Mouse (Mus musculus) adrenal gland, postnatal 4 days (tissue): ENCODE measurements around the gene Dpf3. TPM values are rescaled to one million over a fixed set of nuclear protein-coding genes. Genes with fewer than 3 reads are reported as not detected.
A peak's percentile ranks its signal among the peaks of the same experiment; 100 is the strongest.

Experiments
- DNase-seq, 2 experiments: peaks; one replicate each; pipeline ENCODE4 v3.0.0; 2021 to 2022; ENCODE audit warnings: low spot score in 2 of 2, mixed read lengths in 2 of 2
- total RNA-seq, 2 experiments: library from RNA; stranded (reverse); gene quantifications; 2 replicates each; pipeline ENCODE4 v1.2.3; 2021

Dpf3 gene
- total RNA-seq, 2 experiments from 2014 or later, result 9.4 to 10.5 TPM

DNA sequence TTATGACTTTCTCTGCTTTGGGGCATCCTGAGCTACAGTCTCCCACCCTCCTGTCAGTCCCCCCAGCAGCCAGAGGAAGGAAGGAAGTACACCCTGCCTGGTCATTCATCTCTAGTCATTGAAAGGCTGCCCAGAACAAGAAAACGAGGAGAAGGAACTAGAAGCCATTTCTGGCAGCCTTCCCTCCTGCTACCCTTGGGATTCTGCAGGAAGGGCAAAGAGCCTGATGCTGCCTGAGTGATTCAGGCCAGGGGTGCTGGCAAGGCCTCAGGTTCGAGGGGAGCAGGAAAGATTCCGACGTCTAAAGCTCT lies 144.7 kb downstream of the Dpf3 start:
- no peak for DNase-seq

DNA sequence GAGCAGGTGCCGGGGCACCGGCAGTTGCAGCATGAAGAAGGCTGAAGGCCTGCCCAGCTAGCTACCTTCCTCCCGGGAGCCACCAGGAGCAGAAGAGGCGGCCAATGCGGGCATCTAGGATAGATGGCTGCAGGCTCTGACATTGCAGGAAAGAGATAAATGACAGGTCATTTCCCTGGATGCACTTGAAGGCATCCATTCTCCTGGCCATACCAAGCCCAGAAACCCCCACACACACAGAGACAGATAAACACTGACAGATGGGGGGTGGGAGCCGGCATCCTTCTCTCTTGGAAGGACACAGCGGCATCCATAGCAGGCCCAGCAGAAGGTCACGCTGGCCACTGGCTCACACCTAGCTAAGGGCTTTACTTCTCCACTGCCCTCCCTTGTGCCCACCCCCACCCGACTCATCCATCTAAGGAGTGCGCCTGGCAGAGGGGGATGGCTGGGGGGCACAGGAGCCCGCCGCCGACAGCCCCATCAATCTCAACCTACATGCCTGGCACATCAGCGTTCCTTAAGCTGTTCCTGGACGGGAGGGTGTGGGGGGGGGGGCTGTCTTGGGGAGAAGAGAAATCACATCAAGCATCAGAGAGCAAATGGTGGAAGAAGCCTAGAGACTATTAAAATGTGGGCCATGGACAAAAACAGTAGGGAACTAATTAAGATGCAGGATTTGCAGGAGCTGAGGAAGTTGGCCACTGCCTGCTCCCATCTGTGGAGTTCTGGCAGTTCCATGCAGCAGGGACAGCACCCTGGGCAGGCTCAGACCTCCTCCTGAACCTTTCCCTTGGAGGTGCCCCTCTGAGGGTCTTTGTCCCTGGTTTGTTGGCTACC lies 145.3 kb downstream of the Dpf3 start:
- no peak for DNase-seq

DNA sequence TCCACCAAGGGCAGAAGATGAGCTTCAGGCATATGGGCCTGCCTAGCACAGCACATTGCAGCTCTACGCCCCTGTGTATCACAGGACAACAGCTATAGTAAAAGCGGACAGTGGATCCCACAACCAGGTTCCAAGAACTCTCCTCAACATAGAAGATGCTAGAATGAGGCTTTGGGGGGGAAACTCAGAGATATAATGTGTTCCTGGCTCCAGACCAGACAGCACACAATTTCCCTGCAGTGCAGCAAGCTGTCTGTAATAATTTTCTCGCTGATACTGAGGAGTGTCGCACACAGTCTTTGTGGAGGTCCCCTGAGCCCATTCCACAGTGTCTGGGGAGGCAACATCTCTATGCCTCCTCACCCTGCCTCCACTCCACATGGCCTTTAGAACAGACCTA lies 146.6 kb downstream of the Dpf3 start:
- no peak for DNase-seq

DNA sequence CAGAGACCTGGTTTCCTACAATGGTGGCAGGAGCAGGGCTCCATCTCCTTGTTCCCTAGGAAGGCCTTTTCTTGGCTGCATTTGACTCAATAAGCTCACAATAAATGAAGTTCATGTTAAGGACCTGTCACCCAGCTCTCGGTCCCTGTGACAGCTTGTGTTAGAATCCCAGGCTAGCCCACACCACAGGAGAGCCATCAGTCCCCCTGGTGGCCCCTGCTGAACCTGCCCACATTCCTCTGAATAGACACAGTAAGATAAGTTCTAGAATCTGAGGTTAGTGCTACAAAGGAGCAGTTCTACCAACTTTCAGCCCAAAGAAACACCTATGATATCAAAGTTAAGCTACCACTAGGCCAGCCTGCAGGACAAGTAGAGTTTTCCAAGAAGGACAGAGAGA lies 149.2 kb downstream of the Dpf3 start:
- no peak for DNase-seq

DNA sequence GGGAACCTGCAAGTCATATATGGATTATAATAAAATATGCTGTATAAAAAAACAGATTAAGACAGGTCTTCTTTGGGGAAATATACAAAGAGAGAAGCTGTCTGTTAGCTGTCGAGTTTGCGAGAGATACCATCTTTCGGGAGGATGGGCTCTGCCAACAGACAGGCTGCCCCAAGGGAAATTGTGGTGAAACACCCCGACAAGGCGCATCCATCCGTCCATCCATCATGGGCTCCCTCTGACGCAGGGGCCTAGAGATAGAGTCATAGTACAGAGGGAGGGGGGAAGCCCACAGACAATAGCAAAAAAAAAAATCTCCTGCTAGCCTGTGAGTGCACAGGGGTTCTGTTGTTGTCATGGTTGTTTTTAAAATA lies 149.8 kb downstream of the Dpf3 start:
- no peak for DNase-seq

DNA sequence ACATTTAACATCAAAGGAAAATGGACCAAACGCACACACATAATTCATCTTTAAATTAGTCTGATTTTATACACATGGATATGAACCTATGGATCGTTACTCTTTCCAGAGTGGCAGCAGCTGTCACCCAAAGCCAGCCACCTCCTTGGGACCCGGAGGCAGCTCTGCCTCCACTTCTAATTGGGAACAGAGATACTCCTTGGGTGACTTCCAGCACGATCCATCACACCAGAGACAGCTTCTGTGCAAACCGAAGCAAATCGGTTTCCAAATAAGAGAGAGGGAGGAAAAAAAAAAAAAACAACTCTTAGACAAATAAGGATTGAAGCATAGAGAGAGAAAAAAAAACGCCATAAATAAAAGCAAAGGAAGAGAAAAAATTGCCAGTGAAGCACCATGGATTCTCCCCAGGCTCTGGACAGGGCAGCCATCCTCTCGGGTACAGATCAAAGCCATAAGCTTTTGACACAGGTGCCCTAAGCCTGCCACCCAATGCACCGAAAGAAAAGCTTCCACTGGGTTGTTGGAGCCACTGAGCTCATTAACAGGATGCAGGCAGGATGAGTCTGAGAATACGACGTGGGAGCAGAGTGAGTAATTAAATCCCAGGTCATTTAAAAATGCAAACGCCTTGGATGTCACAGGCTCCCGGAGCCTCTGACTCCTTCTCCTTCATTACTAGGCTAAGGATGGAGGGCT lies 150.3 kb downstream of the Dpf3 start:
- DNase-seq, result no peak

DNA sequence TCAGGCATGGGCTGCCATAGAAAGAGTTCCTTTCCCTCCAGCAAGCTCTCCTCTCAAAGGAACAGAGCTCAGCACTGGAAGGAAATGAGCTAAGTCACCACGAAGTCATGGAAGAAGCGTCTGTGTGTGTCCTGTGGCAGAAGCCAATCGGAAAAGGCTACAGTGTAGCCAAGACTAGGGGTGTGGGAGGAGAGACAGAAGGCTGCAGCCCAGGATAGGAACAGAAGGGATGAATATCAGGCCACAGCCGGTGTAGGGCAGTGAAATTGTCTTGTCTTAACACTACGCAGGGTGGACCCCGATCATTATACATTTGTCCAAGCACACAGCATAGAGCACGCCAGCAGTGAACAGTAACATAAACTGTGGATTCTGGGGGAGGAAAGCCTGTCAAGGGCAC lies 157.5 kb downstream of the Dpf3 start:
- no peak for DNase-seq

DNA sequence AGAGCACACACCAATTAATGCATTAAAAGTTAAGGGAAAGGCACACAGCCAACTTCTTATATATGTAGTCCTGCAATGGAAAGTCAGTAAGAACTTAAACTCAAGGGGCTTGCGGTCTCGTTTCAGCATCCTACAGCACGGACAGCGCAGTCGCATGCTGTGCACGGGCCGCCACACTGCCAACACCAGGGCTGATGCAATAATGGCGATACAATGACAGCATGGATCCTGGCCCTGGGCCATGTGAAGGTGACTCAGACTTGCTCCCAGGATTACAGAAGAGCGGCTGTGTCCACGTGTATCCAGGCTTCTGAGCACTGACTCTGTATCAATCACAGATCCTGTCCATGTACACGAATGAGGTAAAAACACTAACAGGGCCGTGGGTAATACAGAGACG lies 158.6 kb downstream of the Dpf3 start:
- peak; percentile 48 to 69 for DNase-seq

DNA sequence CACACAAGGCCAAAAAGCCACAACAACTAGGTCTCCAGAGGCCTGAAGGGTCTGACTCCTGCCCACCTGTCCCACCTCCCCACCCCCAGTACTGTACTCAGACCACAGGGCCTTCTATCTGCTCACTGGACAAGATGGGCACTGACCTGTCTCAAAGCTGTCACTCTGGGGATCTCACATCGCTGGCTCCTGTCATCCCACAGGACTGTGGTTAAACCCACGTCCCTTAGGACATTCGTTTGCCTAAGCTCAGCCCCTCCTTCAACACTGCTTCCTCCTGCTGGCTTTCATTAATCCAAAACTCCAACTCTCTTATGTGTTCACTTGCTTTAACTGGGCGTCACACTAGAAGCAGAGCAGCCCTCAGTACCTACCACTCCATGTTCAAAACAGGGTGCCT lies 159.0 kb downstream of the Dpf3 start:
- DNase-seq, result no peak

DNA sequence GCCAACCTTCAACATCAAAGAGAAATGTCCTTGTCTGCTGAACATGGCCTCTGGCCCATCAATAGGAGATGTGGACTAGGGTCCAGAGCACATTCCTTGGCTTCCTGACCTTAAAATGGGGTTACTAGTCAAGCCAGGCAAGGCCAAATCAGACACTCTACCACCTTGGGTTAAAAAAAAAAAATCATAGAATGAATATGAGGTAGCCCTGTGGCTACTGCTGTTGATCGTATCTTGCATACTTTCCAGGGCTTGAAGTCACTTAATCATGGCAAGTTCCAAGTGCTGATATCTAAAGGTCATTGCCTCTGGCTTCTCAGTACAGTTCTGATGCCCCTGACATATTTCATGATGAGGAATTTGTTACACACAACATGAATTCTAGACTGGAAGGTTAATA lies 160.1 kb downstream of the Dpf3 start:
- DNase-seq, result no peak

DNA sequence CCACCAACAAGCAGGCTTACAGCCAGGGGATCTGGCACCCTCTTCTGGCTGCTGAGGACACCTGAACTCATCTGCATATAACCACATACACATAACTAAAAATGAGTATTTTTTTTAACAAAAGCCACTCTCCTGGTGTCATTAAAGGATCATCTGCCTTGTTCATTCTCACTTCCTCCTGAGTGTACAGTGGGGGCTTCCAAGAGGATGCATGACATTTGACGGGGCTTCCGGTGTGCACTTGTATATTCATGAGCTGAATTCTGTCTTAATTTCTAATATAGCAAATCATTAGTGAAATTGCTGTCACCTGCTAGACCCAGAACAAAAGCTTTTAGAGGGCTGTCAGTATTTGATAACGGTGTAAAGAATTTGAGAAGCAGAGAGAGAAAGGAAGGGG lies 166.8 kb downstream of the Dpf3 start:
- DNase-seq, result no peak

DNA sequence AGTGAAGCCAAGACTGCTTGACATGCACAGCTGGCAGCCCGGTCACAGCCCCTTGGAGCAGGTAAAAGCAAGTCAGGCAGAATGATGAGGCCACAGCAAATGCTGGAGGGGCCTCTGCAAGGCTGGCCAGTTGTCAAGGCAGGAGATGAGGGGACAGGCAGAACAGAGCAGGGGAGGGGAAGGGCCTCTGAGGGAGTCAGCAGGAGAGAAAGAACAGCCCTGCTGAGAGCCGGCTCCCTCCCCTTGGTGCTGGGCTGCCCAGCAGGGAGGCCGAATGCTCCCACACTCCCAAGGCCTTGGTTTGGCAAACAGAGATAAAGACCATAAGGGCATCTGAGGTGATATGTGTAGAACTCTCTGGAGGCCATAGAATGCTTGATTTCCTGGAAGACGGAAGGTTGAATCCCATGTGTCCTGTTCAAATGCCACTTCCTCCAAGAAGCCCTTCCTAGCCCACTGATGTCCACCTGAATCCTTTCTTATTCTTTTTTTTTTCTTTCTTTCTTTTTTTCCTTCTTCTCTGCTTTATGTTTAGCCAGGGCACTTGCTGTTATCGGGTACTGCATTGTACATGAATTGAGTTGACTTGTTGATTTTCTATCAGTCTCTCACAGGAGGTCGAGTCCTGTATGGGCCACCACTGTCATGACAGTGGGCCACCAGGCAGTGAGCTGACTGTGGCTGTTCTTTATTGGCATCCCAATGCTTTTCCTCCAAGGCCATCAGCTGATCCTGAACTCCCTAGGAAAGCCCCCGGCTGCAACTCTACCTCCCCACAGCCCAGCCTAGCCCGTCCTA lies 169.7 kb downstream of the Dpf3 start:
- DNase-seq, result no peak

DNA sequence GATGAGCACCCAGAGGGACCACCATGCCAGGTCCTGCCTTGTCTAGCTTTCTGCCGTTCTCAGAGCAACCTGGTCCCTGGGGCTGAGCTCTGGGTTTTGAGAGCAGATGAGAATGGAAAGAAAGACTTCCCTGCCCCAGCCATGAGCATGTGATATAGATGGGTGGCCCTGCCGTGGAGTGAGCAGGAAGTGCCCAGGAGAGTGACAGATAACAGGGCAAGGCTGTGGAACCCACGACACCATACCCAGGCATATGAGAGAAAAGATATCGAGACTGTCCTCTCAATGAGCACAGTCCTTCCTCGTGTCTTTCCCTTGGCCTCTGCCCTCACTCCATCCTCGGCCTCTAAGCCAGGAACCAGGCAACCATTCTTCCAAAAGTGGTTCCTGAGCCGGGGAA lies 172.8 kb downstream of the Dpf3 start:
- DNase-seq, result no peak

DNA sequence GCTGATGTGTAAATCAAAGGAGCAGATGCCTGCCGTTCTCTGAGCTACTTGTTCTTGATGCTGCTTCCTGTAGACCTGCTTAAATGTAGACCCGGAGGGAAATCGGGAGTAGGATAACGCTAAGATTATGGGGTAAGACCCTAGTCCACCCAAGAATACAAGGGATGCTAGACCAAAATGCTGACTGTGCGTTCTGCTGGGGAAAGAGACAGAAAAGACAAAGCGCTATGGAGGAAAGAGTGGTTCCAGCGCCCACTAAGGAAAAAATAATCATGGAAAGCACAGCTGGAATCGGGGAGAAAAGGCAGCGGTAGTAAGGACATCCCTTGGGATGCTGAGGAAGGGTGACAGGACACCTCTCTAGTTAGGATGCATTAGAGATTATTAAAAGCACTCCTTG lies 174.7 kb downstream of the Dpf3 start:
- DNase-seq, result no peak

DNA sequence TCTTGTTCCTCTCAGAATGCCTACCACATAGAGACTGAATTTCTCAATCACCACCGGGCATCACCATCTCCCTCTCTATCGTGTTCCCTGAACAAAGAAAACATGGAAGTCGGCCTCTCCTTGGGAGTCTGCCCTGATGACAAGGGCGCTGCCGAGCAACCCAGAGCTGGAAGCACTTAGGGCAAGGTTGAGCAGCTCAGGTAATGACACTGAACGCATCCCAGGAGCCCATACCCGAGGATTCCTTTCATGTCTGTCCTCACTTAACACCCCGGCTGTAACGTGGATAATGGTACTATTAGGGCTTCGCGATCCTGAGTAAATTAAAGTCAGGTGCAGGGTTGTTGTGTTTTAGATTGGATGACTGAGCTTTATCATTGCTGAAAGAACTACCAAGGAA lies 176.9 kb downstream of the Dpf3 start:
- no peak for DNase-seq

DNA sequence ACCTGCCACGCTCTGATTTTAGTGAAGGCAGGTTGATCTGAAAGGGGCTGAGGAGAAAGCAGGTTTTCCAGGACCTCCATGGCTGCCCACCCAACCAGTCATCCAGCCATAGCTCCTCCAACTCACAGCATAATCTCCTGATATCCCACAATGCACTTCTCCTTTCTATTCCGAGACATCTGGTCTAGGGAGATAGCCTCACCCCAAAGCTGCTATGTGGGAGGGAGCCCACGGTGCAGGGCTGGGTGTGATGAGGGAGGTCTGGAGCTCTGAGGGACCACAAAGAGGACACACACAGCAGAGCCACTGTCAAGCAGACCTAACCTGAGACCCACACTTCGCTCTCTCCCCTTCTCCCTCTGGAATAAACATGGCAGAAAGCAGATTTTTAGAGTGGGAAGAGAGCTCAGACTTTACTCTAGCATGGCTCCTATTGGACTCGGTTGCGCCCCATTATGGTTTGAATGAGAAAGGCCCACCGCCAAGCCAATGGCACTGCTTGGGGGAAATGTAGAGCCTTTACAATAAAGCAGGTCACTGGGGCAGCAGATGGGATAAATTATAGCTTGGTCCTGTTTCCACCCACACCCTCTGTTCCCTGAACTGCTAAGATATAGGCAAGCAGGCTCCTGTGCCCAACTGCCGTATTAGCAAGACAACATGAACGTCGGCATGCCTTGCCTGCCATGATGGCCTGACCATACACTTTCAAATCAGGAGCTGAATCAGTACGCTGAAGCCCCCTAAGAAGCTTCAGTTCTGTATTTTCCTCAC lies 178.3 kb downstream of the Dpf3 start:
- no peak for DNase-seq

DNA sequence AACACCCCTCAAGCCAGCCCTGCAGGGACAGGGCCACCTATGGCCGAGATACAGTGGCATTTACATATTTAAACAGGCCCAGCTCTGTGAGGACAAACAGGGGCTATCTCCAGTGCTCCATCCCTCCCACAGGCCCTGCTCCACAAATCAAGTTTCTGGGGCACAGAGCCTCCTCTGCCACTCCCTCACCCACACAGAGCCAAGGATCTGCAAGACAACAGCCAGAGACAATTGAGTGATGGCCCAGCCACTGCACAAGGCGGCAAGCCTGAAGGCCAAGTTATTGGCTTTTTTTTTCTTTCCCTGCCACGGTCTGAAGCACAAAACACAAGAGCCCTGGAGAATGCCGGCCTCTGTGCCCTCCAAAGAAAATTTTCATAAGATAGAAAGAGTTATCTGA lies 178.9 kb downstream of the Dpf3 start:
- no peak for DNase-seq

DNA sequence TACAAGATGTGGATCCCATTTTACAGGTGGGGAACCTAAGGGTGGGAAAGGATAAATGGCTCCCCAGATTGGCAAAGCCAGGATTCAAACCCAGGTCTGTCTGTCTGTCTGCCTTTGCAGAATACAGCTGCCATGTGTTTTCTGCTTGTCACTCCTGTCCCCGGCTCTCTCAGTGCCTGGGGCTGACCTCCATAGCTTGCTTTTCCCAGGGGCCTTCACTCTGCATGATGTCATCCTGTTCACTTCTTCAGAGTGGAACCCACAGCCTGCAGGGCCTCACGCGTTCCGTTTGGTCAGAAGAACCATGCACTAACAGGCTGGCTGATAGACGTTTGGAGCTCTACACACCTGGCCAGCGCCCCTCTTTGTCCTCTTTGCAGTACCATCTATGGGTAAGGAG lies 184.3 kb downstream of the Dpf3 start:
- no peak for DNase-seq

DNA sequence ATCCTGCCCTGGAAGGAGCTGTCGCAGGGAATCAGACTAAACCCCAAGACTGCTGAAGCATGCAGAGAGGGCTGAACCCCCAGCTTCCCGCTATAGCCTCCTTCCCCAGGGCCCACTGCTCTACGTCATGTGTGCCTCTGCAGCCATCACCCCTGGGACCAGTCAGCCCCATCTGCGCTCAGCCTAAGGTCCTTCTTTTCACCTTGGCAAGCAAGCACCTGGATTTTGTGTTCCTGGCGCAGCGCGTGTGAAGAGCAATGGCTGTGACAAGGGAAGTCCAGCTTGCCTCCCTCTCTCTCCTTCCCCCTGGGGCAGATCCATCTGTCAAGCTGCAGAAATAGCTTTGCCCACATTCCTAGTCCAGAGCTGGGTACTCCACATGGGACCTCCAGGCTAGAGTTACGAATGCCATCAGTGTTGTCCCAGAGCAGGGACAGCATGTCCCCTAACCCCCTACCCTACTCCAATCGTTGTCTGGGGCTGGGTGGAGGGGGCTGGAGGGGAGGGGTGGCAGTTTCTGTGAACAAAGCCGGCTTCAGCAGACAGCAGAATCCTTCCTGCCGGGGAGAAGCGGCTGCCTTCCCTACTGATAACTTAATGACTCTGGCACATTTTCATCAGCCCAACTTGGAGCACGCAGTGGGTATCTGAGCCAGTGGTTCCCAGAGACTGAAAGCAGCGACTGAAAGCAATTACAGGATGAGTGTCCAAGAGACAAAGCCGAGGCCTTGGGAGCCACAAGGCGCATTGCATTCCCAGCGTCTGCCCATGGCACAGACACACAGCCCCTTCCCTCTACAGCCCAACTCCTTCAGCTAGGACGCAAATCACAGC lies 185.0 kb downstream of the Dpf3 start:
- DNase-seq, result no peak

DNA sequence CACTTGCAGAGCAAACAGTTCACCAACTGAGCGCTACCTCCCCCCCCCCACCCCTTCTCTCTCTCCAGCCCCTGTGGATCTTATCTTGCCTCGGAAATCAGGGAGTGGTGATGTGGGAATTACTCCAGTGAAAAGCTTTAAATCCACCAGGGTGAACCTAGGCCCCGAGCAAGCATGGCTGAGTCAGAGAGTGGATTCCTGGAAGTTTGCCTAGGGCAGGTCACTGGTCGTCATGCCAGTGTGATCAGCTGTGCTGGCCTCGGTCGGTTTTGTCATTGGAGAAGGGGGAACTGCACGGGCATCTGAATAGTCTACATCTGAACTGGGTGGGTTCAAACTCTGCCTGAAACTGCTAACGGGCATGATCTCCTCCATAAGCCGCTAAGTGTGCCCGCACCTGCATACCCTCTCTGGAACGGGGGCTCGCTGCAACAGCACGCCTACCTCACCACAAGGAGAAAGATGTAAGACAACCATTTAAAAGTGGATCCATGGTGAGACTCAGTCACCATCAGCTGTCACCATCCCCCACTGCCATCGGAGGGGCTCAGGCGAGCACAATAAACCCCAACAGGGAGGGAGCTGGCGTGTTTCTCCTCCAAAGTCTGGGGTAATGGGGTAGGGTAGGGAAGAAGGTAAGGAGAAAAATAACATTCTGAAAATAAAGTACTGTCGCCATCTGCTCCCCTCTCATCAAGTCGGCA lies 185.7 kb downstream of the Dpf3 start:
- DNase-seq, result peak in 1 of 2 experiments; percentile 40
